In genomic region chr2:75400291-75400870, GRCm38 (mm10) we compare ENCODE assay signal across 19 mouse cellular contexts.
DNase-seq lines count a peak whose midpoint lies in the region.
"Had no signal": no experiment of that assay in that cellular context is flagged by ENCODE, and none has a peak within 500 bp of the region (broad histone marks: within the 10 kb centered on the region; RNA-seq: fewer than 3 reads in every experiment).

No protein-coding gene starts in this region.

- intact Hi-C loops in heart, postnatal 25 days (cut with DNase I) = no loop called here

- no peak overlapping the region for H3K4me3 ChIP-seq in embryonic facial prominence, embryonic 10.5 days
- H3K4me3 ChIP-seq: embryonic facial prominence, embryonic 12.5 days; forebrain, embryonic 12.5 days; heart, embryonic 15.5 days; hindbrain, embryonic 13.5 days; layer of hippocampus, adult 2 months; liver, embryonic 15.5 days had no signal

- DNase-seq in heart, adult 11 months = peak; percentile 95
- no peak for DNase-seq in heart, postnatal 25 days (ENCODE audit: low spot score)
- DNase-seq in lung, postnatal 10 days = peak; percentile 19
- no peak for DNase-seq in lung, postnatal 25 days (ENCODE audit: low spot score)
- DNase-seq in adipocyte (ENCODE audit: low spot score) = peak; percentile 22
- peak; percentile 21 for DNase-seq in heart, postnatal 4 days
- no peak for DNase-seq in embryonic facial prominence, embryonic 10.5 days (ENCODE audit: low spot score)
- DNase-seq: cerebellum, adult 11 months; cerebellum, postnatal 36 days; kidney, adult 18-20 months; midbrain, embryonic 14.5 days; right cerebral cortex, postnatal 4 days; thymus, adult 2 months had no signal

- whole genome bisulfite sequencing in embryonic facial prominence, embryonic 10.5 days = 75% methylated on average over 7 of the region's 7 CpGs

- H3K4me1 ChIP-seq in embryonic facial prominence, embryonic 10.5 days = peaks cover 2% of the 10 kb centered on the region
- H3K4me1 ChIP-seq: embryonic facial prominence, embryonic 12.5 days; forebrain, embryonic 12.5 days; heart, embryonic 15.5 days; liver, embryonic 15.5 days had no signal

- H3K27ac ChIP-seq in embryonic facial prominence, embryonic 10.5 days (replicated peaks) = no peak overlapping the region
- H3K27ac ChIP-seq: embryonic facial prominence, embryonic 12.5 days; forebrain, embryonic 12.5 days; heart, embryonic 15.5 days; hindbrain, embryonic 13.5 days; layer of hippocampus, adult 2 months; liver, embryonic 15.5 days had no signal

- H3K36me3 ChIP-seq in embryonic facial prominence, embryonic 10.5 days (replicated peaks) = no peaks in the 10 kb centered on the region
- H3K36me3 ChIP-seq: embryonic facial prominence, embryonic 12.5 days; forebrain, embryonic 12.5 days; heart, embryonic 15.5 days; hindbrain, embryonic 13.5 days; liver, embryonic 15.5 days had no signal

- H3K27me3 ChIP-seq in embryonic facial prominence, embryonic 10.5 days (replicated peaks; ENCODE audit: low read depth, poor library complexity, severe bottlenecking) = no peaks in the 10 kb centered on the region
- H3K27me3 ChIP-seq: embryonic facial prominence, embryonic 12.5 days; forebrain, embryonic 12.5 days; heart, embryonic 15.5 days; hindbrain, embryonic 13.5 days; liver, embryonic 15.5 days had no signal

- no peaks in the 10 kb centered on the region for H3K9me3 ChIP-seq in embryonic facial prominence, embryonic 10.5 days
- H3K9me3 ChIP-seq: embryonic facial prominence, embryonic 12.5 days; forebrain, embryonic 12.5 days; heart, embryonic 15.5 days; hindbrain, embryonic 13.5 days; liver, embryonic 15.5 days had no signal

Comparison
In these comparisons a context has a peak if more than half of its experiments do, and no peak if none do; other contexts are left out.
1. DNase-seq: peak in heart, adult 11 months (single experiment), lung, postnatal 10 days (single experiment), adipocyte (single experiment) and heart, postnatal 4 days (single experiment); none in heart, postnatal 25 days (single experiment), lung, postnatal 25 days (single experiment) and embryonic facial prominence, embryonic 10.5 days (single experiment).